Mouse (Mus musculus) spleen, adult 2 months (tissue): ENCODE measurements at regions not wholly inside any gene's neighbourhood (a gene's known extent, or its start where the extent isn't known, plus 50 kb on each side); places are given as distances from the start of the nearest gene placed in this dataset.

Experiments
- CTCF ChIP-seq: fragments of 200-500 bp; IDR thresholded peaks from 2 replicates; pipeline ENCODE4 v1.5.1; 2011; ENCODE audit warnings: mild to moderate bottlenecking, inconsistent platforms; ENCODE audit not compliant: insufficient read depth, insufficient read length, insufficient replicate concordance; ENCODE audit errors: extremely low read depth
- POLR2A ChIP-seq: fragments of 200-500 bp; IDR thresholded peaks from 2 replicates; pipeline ENCODE4 v1.6.1; 2011; ENCODE audit warnings: low read depth, low read length, inconsistent platforms

- no peak for TF ChIP-seq CTCF
- TF ChIP-seq POLR2A = no peak
These were observed 326.1 kb upstream of the Gm5148 start for GRCm38 (mm10) chr3:38050366-38050765.
